Mouse (Mus musculus) T-helper 2 cell (primary cell): Measurements from ENCODE around the gene Cic.

ENCODE experiments used
- in situ Hi-C: fragments of 300-600 bp; cut with MboI, MseI; formaldehyde crosslinking; loops from one replicate; pipeline ENCODE4 v1.15.1; 2025; ENCODE audit warnings: high pct_unique_total_duplicates

The Cic gene

GRCm38 (mm10) chr7:25281734-25282601 is 14.5 kb downstream of the Cic start:
- in situ Hi-C loops = loop anchor here (25.0 kb wide), 1 partner anchor 1530 kb away; the partner anchor contains the start of gene Cyp2g1

DNA sequence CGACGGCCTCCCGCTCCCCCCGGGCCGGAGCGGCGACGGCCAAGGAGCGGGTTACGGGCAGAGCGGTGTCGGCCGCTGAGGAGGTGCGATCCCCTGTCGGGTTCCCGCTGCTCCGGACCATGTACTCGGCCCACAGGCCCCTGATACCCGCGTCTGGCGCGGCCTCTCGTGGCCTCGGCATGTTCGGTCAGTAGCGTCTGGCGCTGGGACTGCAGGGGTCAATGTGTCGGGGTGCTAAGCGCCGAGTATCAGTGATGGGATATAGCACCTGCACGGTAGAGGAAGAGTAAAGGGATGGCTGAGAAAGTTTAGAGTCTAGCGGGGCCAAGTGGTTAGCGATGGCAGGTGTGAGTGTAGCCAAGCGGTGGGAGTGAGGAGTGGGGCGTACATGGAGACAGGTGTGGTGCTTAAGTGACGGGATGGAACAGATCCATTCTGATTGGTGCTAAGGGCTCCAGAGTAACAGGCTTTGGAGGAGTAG is 15.3 kb downstream of the Cic start:
- in situ Hi-C loops = loop anchor here (25.0 kb wide), 1 partner anchor 1530 kb away; the partner anchor contains the start of gene Cyp2g1

DNA sequence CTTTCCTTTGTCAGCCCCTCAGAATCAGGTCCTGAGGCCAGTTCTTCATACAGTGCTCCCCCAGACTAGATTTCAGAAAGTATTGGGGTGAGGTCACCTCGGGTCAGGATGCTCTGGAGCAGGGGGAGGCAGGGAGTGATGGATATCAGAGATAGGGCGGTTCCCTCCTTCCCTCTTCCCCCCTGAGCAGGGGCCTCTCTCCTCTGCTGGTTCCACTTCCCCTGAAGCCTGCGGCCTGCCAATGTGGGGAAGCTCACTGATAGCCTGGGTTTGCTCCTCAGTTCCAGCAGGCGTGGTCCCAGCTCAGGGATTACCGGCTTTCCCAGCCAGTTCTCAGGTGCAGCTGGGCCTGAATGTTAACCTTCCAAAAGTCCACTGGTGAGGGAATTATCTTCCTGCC is 16.1 kb downstream of the Cic start:
- in situ Hi-C loops = loop anchor here (25.0 kb wide), 1 partner anchor 1529 kb away; the partner anchor contains the start of gene Cyp2g1

- in situ Hi-C loops = loop anchor here (25.0 kb wide), 1 partner anchor 1528 kb away; the partner anchor contains the start of gene Cyp2g1
These were observed 16.7 kb downstream of the Cic start for GRCm38 (mm10) chr7:25284171-25284570.

DNA sequence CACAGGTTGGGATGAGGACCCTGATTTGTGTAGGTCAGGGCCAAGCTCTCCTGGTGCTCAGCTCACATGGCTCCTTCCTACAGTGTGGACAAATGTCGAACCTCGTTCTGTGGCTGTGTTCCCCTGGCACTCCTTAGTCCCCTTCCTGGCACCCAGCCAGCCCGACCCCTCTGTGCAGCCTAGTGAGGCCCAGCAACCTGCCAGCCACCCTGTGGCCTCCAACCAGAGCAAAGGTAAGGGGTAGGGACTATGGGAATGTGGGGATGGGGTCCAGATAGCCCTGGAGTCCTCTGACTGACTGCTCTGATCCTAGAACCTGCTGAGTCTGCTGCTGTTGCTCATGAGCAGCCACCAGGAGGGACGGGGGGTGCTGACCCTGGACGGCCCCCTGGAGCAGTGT is 17.3 kb downstream of the Cic start:
- in situ Hi-C loops = loop anchor here (25.0 kb wide), 1 partner anchor 1528 kb away; the partner anchor contains the start of gene Cyp2g1

DNA sequence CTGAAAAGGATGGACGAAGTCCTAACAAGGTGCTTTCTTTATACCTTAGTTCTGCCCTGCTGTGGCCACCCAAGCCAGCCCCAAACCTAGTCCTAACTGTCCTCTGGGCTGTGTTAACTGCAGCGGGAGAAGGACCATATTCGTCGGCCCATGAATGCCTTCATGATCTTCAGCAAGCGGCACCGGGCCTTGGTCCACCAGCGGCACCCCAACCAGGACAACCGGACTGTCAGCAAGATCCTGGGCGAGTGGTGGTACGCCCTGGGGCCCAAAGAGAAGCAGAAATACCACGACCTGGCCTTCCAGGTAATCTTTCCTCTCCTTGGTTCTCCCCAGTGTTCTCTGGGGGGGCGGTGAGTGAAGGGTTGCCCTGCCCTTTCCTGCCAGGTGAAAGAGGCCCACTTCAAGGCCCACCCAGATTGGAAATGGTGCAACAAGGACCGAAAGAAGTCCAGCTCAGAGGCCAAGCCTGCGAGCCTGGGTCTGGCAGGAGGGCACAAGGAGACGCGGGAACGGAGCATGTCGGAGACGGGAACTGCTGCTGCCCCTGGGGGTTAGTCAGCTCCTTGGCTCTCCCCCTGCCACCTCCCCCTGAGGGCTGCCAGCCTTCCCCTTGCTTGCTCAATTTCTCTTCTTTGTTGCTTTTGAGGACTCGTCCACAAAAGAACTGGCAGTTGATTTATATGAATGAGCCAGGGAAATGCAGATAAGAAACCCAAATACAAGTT is 18.2 kb downstream of the Cic start:
- in situ Hi-C loops = loop anchor here (25.0 kb wide), 1 partner anchor 1527 kb away; the partner anchor contains the start of gene Cyp2g1

GRCm38 (mm10) chr7:25286989-25287388 is 19.5 kb downstream of the Cic start:
- in situ Hi-C loops = loop anchor here (25.0 kb wide), 1 partner anchor 1525 kb away; the partner anchor contains the start of gene Cyp2g1

- in situ Hi-C loops = loop anchor here (25.0 kb wide), 1 partner anchor 1524 kb away; the partner anchor contains the start of gene Cyp2g1
These were observed 20.5 kb downstream of the Cic start for GRCm38 (mm10) chr7:25288011-25288410.

GRCm38 (mm10) chr7:25288721-25289120 is 21.2 kb downstream of the Cic start:
- in situ Hi-C loops = loop anchor here (25.0 kb wide), 1 partner anchor 1524 kb away; the partner anchor contains the start of gene Cyp2g1

- in situ Hi-C loops = loop anchor here (25.0 kb wide), 1 partner anchor 1522 kb away; the partner anchor contains the start of gene Cyp2g1
These were observed 22.4 kb downstream of the Cic start for GRCm38 (mm10) chr7:25289925-25290324.

GRCm38 (mm10) chr7:25290463-25290862 is 23.0 kb downstream of the Cic start:
- in situ Hi-C loops = loop anchor here (25.0 kb wide), 1 partner anchor 1522 kb away; the partner anchor contains the start of gene Cyp2g1

DNA sequence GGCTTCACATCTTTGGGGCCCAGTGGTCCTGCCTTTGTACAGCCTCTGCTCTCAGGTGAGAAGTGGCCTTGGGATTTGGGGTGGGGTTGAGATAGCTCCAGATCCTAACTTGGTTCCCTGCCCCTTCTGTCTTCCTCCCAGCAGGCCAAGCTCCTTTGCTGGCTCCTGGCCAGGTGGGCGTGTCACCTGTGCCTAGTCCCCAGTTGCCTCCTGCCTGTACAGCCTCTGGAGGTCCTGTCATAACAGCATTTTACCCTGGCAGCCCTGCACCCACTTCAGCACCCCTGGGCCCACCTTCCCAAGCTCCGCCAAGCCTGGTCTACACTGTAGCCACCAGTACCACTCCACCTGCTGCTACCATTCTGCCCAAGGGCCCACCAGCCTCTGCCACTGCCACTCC is 23.4 kb downstream of the Cic start:
- in situ Hi-C loops = loop anchor here (25.0 kb wide), 1 partner anchor 1521 kb away; the partner anchor contains the start of gene Cyp2g1

DNA sequence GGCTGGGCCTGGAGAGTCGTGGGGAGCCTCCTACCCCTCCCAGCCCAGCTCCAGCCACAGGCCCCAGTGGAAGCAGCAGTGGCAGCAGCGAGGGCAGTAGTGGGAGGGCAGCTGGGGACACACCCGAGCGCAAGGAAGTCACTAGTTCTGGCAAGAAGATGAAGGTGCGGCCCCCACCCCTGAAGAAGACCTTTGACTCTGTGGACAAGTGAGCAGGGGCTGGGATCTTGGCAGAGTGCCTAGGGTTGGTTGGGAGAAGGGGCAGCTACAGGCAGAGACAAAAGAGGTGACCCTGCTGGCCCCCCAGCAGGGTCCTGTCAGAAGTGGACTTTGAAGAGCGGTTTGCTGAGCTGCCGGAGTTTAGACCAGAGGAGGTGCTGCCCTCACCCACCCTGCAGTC is 24.6 kb downstream of the Cic start:
- in situ Hi-C loops = loop anchor here (25.0 kb wide), 1 partner anchor 1520 kb away; the partner anchor contains the start of gene Cyp2g1

DNA sequence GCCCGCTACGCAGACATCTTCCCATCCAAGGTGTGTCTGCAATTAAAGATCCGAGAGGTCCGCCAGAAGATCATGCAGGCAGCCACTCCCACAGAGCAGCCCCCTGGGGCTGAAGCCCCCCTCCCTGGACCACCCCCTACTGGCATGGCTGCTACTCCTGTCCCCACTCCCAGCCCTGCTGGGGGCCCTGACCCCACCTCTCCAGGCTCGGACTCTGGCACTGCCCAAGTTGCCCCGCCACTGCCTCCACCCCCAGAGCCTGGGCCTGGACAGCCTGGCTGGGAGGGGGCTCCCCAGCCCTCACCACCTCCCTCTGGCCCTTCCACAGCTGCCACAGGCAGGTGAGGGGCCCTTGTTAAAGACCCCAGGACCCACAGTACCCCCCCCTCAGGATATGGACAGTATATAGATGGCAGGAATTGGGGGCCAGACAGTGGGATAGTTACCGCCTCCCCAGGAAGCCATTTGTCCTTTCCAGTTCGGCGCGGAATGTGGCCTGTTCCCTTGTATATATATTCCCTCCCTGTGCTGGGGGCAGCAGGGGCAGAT is 25.8 kb downstream of the Cic start:
- in situ Hi-C loops = loop anchor here (25.0 kb wide), 1 partner anchor 1519 kb away; the partner anchor contains the start of gene Cyp2g1

- in situ Hi-C loops = loop anchor here (25.0 kb wide), 1 partner anchor 1518 kb away; the partner anchor contains the start of gene Cyp2g1
These were observed 27.0 kb downstream of the Cic start for GRCm38 (mm10) chr7:25294495-25294894.

- in situ Hi-C loops = loop anchor here (25.0 kb wide), 1 partner anchor 1517 kb away; the partner anchor contains the start of gene Cyp2g1
These were observed 27.6 kb downstream of the Cic start for GRCm38 (mm10) chr7:25294960-25295722.

DNA sequence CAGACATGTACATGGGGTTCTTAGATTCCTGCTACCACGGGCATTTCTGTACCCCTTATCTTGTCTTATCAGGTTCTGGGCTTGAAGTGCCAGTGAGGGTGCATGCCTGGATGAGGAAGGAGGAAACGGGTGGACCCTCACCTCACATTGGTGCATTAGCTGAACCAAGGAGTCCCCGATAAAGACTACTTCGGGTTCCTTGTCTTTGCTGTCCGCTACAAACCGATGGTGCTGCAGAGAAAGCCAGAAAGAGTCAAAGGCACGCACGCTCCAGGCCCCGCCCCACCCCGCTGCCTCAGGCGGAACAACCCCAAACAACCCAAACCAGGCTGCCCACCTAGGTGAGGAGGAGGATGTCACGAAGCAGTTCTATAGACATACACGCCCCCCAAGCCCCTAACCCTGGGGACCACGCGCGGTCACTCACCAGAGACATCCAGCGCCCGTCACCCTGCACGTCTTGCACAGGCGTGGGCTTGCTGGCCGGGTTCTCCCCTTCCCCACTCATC is 29.5 kb downstream of the Cic start:
- in situ Hi-C loops = loop anchor here (25.0 kb wide), 1 partner anchor 1515 kb away; the partner anchor contains the start of gene Cyp2g1

DNA sequence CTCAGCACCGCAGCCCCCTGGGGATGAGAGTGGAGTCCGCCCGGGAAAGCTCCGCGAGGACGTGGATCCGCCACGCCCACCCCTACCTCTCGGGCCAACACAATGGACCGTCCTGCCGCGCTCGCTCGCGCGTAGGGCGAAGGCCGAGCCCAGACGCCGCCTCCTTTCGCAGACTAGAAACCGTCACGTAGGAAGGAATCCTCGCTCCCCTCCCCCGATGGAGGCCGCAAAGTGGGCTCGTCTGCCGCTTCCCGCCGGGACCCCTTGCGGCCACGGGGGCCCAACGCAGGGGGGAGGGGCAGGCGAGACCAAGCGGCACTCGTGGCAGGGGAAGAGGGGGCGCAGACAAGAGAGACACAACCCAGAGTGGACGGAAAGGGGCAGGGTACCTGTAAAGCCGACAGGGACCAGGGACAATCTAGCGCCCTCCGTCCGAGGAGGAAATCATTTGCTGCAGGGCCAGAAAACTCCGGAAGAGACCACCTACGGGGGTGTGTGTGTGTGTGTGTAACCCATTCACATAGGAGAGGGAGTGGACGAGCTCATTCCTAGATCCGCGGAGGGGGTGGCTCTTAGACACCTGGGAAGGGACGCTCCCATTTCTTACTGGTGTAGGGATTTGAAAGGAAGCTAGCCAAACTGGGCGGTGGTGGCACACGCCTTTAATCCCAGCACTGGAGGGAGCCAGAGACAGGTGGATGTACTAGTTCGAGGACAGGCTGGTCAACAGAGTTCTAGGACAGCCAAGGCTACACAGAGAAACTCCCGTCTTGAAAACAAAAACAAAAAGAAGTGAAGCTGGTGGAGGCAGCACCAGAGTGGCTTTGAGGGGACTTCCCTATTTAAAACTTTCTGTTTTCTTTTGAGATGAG is 30.2 kb downstream of the Cic start, which contains the start of gene Pafah1b3:
Pafah1b3 (minus strand) TSS at position 533 of the 872 bp plus-strand sequence.
- in situ Hi-C loops = loop anchor here (25.0 kb wide), 1 partner anchor 1515 kb away; the partner anchor contains the start of gene Cyp2g1

- in situ Hi-C loops = no loop called here
These were observed 33.6 kb downstream of the Cic start, which contains the start of gene Prr19 for GRCm38 (mm10) chr7:25301063-25301462. Prr19 (plus strand) TSS chr7:25301411.
